Mouse (Mus musculus): ENCODE results near the gene Mapk8ip3.

DNA sequence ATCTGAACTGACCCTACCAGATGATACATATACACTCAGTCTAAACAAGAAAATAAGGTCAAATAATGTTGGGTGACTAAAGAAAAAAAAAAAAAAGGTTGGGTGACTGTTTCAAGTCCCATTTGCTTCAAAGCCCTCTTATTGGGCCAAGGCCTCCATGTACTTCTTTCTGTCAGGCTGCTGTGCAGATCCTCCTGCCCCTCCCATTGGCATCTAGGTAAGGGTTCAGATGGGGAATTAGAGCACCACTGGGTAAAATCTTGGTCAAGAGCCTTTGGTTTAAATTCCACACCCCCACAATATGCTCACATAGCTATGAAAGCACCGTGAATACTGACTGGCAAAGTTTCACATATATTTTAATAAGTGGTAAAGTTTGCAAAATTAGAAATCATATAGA lies 13.5 kb downstream of the Mapk8ip3 start:
- TF ChIP-seq CTCF (IDR thresholded peaks at IDR 0.05; ENCODE audit: low read depth) (no peak), EP300 (IDR thresholded peaks at IDR 0.05; ENCODE audit: low read depth) (no peak)

All from liver, postnatal 0 days (tissue).